Mouse (Mus musculus): Measurements from ENCODE around the gene Bcl7c.

GRCm38 (mm10) chr7:127648516-127649201 lies 60.1 kb downstream of the Bcl7c start:
- TF ChIP-seq POLR2A (IDR thresholded peaks at IDR 0.05; ENCODE audit: insufficient read depth, low read depth, low read length) (no peak), CTCF (IDR thresholded peaks at IDR 0.05) (no peak)
